Mouse (Mus musculus) ES-Bruce4 (cell line): ENCODE data around the gene Prmt7. TPM values are rescaled to one million over a fixed set of nuclear protein-coding genes. Genes with fewer than 3 reads are reported as not detected.

ENCODE experiments used
- H3K27ac ChIP-seq: 2 replicates; pipeline ENCODE4 v1.5.1; 2012; ENCODE audit warnings: low read length, inconsistent platforms; ENCODE audit not compliant: insufficient read depth
- H3K27me3 ChIP-seq: 2 replicates; pipeline ENCODE4 v1.6.1; 2012; ENCODE audit warnings: mild to moderate bottlenecking, low read length, inconsistent platforms; ENCODE audit not compliant: control insufficient read depth, poor library complexity, insufficient read depth, severe bottlenecking
- H3K36me3 ChIP-seq: 2 replicates; pipeline ENCODE4 v1.6.1; 2012; ENCODE audit warnings: inconsistent platforms, mild to moderate bottlenecking, low read length, moderate library complexity; ENCODE audit not compliant: control insufficient read depth, poor library complexity, insufficient read depth, severe bottlenecking
- H3K4me1 ChIP-seq: one replicate; pipeline ENCODE4 v1.8.1; 2011; ENCODE audit warnings: low read length; ENCODE audit not compliant: control insufficient read depth, insufficient read depth
- H3K4me3 ChIP-seq: 2 replicates; pipeline ENCODE4 v1.5.1; 2011; ENCODE audit warnings: low read depth, mild to moderate bottlenecking, low read length
- H3K9ac ChIP-seq: 2 replicates; pipeline ENCODE4 v1.6.1; 2012; ENCODE audit warnings: low read depth, mild to moderate bottlenecking, inconsistent platforms; ENCODE audit not compliant: poor library complexity, severe bottlenecking
- H3K9me3 ChIP-seq: replicated peaks from 2 replicates; pipeline ENCODE4 v1.6.1; 2012; ENCODE audit warnings: mild to moderate bottlenecking, low read length, inconsistent platforms; ENCODE audit not compliant: control insufficient read depth, poor library complexity, insufficient read depth, severe bottlenecking
- CTCF ChIP-seq: IDR thresholded peaks from one replicate; pipeline ENCODE4 v1.8.1; 2011; ENCODE audit warnings: low read depth, low read length
- EP300 ChIP-seq: IDR thresholded peaks from 2 replicates; pipeline ENCODE4 v1.6.1; 2011; ENCODE audit warnings: low read depth, low read length; ENCODE audit not compliant: insufficient read depth
- POLR2A ChIP-seq: IDR thresholded peaks from one replicate; pipeline ENCODE4 v1.8.1; 2011; ENCODE audit warnings: low read length; ENCODE audit not compliant: insufficient read depth
- polyA plus RNA-seq: library from polyadenylated mRNA; stranded (reverse); fragments of >200 nt; gene quantifications from 2 replicates; pipeline ENCODE4 v1.2.4, GENCODE M21; 2011; ENCODE audit warnings: low read depth; ENCODE audit not compliant: missing spikeins, insufficient read depth, insufficient read length

Prmt7 gene
- polyA plus RNA-seq, 1 experiment, result 107 TPM

DNA sequence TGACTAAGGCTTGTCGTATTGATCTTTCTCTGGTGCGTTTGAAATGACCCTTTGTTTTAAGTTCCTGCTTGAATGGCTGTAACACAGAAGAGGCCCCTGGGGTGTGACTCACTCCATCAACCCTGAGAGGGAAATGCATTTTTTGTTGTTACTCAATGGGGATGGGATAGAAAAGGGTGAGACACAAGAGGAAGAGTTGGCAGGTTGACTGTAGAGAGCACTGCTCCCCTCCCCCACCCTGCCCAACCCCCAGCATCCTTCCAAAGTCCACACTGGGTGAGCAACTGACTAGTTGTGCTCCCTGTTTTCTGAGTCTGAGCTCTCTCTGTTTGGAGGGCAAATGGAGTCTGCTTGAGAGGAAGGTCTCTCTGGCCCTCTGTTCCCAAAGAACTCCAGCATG lies 76.7 kb downstream of the Prmt7 start:
- Histone ChIP-seq H3K27ac (peak overlapping the region; percentile 12; the same call in 1 of the 2 replicates), H3K27me3 (no peaks in the 10 kb centered on the region), H3K36me3 (no peaks in the 10 kb centered on the region), H3K9me3 (no peaks in the 10 kb centered on the region), H3K4me3 (no peak overlapping the region), H3K9ac (no peak overlapping the region), H3K4me1 (peaks cover 5% of the 10 kb centered on the region)
- TF ChIP-seq EP300 (peak; percentile 72), CTCF (no peak), POLR2A (no peak)

DNA sequence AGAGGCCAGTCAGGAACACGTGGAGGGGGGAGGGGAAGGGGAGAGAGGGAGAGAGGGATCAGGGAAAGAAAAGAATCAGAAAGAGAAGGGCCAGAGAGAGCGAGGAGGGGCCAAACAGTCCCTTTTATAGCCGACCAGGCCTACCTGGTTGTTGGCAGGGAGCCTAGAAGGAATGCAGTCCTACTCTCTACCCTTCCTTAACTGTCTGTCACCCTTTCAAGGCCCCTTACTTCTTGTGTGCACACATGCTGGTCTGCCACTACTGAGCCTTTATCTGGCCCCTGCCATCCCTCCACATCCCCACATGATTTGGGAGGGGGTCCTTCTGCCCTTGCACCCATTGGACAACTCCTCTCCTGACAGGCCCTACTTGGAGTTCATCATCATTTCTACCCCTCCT lies 78.0 kb downstream of the Prmt7 start:
- no peaks in the 10 kb centered on the region for H3K9me3 ChIP-seq
- no peak overlapping the region for H3K9ac ChIP-seq
- TF ChIP-seq EP300 (no peak), CTCF (no peak), POLR2A (no peak)
- no peaks in the 10 kb centered on the region for H3K27me3 ChIP-seq
- H3K4me3 ChIP-seq, result no peak overlapping the region
- H3K4me1 ChIP-seq, result peaks cover 5% of the 10 kb centered on the region
- H3K27ac ChIP-seq, result no peak overlapping the region
- no peaks in the 10 kb centered on the region for H3K36me3 ChIP-seq

DNA sequence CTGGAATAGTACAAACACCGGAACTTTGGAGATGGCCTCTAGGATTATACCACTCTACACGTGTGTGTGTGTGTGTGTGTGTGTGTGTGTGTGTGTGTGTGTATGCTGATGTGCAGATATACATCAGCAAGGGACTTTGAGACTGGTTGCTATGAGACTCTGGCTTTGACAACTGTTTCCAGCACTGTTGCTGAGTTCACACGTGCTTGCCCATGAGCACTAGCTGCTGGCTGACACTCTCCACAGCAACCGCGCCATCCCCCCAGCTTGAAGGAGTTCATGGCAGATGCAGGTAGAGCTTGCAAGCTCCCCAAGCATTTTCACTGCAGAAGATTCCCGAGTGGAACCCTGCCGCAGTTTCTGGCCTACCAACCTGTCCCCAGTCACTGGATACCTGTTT lies 78.7 kb downstream of the Prmt7 start:
- Histone ChIP-seq H3K9me3 (no peaks in the 10 kb centered on the region), H3K9ac (no peak overlapping the region), H3K36me3 (no peaks in the 10 kb centered on the region), H3K4me3 (no peak overlapping the region), H3K4me1 (peaks cover 5% of the 10 kb centered on the region), H3K27me3 (no peaks in the 10 kb centered on the region), H3K27ac (no peak overlapping the region)
- TF ChIP-seq EP300, result no peak
- TF ChIP-seq CTCF, result no peak
- no peak for TF ChIP-seq POLR2A

DNA sequence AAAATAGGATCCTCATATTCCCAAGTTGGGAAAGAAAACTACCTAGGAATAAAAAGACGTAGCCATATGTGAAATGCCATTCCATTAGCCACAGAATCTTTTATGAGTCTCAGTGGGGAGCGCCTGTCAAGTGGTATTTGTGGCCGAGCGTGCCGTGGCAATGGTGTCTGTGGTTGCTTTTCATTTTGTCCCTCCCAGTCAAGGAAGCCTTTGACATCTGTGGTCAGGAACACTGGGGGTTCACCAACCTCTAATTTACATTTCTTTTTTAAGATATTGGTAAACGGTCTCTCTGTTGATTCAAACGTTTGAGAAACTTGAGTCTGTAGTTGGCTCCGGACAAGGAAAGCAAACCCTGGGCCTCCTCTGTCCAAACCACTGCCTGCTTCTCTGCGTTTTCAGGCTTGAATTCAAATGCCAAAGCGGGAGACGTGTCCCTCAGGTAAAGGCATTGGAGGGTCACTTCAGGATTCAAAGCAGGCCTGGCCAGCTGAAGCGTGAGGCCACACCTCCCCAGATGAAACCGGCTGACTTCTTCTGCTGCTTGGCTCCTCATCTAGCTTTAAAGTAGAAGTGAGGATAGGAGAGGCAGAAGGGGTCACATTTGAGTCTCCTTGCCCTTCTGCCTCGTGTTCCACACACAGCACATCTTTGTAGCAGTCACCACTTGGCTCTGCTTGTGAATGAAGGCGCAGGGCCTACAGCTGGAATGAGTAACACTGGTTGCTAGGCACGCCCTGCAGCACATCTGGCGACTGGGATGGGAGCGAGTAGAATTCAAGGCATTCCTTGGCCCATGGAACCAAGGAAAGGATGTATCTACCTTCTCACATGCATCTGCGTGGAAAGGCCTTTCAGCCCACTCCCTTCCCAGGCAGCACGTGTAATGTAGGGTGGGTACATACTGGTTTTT lies 82.0 kb downstream of the Prmt7 start:
- Histone ChIP-seq H3K4me1 (peaks cover 2% of the 10 kb centered on the region), H3K27me3 (no peaks in the 10 kb centered on the region), H3K4me3 (no peak overlapping the region), H3K9me3 (no peaks in the 10 kb centered on the region), H3K36me3 (no peaks in the 10 kb centered on the region), H3K9ac (no peak overlapping the region), H3K27ac (no peak overlapping the region)
- TF ChIP-seq EP300 (no peak), POLR2A (no peak), CTCF (no peak)

DNA sequence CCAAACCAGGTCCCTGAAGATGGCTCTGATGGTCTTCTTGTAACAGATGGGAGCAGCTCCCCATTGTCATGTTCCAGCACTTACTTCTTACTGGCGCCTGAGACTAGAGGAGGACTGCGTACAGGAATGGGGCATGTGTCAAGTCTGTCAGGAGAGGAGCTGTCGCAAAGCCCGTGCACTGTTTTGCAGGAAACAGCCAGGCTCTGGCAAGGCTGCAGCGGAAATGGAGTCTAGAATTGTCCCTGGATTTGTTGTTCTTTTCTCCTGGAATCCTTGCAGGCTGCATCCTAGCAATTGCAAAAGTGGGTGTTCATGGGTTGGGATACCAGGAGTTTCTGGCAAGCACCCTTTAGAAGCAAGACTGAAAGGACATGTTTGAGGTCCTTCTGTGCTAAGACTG lies 87.5 kb downstream of the Prmt7 start:
- no peaks in the 10 kb centered on the region for H3K4me1 ChIP-seq
- no peak for TF ChIP-seq POLR2A
- TF ChIP-seq EP300, result no peak
- no peak for TF ChIP-seq CTCF
- H3K4me3 ChIP-seq, result no peak overlapping the region
- H3K36me3 ChIP-seq, result no peaks in the 10 kb centered on the region
- no peak overlapping the region for H3K9ac ChIP-seq
- H3K9me3 ChIP-seq, result peaks cover 4% of the 10 kb centered on the region; the same call in 1 of the 2 replicates
- no peak overlapping the region for H3K27ac ChIP-seq
- H3K27me3 ChIP-seq, result no peaks in the 10 kb centered on the region

DNA sequence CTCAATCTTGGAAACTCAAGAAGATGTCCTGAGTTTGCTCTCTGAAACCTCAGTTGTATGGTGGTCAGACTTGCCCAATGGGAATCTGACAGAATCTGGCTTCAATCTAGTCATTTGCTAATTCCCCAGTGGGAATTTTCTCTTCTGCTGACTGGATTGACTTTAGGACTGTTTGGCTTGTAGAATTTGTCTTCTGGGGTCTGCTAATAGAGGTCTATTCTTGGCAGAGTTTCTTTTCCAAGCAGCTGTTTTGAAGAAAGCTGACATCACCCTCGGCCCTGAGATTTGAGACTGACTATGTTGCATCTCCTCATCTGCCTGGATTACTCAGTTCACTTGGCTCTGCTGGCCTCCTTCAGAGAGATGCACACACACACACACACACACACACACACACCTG lies 88.1 kb downstream of the Prmt7 start:
- Histone ChIP-seq H3K27ac (no peak overlapping the region), H3K9me3 (peaks cover 4% of the 10 kb centered on the region; the same call in 1 of the 2 replicates), H3K4me1 (no peaks in the 10 kb centered on the region), H3K4me3 (no peak overlapping the region), H3K9ac (no peak overlapping the region), H3K36me3 (no peaks in the 10 kb centered on the region), H3K27me3 (no peaks in the 10 kb centered on the region)
- TF ChIP-seq CTCF (no peak), POLR2A (no peak), EP300 (no peak)
